Mouse (Mus musculus) cerebellum, postnatal 14 days (tissue): Measurements from ENCODE around the gene Esrp2.

ENCODE experiments used
- DNase-seq, 2 experiments: peaks; one replicate each; pipeline ENCODE4 v3.0.0; 2021; ENCODE audit warnings: mixed read lengths in 2 of 2

Gene Esrp2

GRCm38 (mm10) chr8:106146014-106146413, 9.2 kb upstream of the Esrp2 start:
- DNase-seq = no peak

GRCm38 (mm10) chr8:106145331-106145730, 8.6 kb upstream of the Esrp2 start:
- DNase-seq = no peak

DNA sequence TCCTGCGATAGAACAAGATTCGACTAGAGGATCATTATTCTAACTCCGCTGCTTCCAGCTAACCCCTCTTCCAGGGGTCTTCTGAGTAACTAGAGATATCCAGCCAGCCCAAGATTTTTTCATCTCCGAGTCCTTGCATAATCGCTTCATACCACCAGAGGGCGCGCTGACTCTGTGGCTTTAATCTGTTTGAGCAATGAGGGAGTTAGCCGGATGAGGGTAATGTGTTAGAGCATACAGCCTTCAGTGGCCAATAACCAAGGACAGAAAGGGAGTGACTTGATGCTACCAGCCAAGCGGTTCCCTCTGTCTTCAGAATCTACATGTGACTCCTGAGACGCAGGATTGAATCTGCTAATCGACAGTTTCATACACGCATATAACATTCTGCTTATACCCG, 4.0 kb upstream of the Esrp2 start:
- peak; percentile 90 to 91 for DNase-seq

DNA sequence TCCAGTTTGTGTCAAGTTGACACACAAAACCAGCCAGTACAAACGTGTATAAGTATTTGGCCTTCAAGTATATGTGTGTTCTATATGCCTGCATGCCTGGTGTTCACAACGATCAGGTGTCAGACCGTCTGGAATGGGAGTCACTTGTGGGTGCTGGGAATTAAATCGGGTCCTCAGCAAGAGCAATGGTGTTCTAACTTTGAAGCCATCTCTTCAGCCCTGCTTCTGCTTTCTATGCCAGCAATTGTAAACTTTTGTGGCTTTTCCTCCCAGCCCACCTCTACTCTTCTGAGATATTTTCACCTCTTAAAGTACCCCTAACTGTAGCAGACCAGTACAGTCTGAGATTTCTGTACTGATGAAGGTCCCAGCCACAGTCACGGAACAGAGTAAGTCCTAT, 3.4 kb upstream of the Esrp2 start:
- no peak for DNase-seq

- DNase-seq = no peak
Measured at GRCm38 (mm10) chr8:106138616-106139015, 1.8 kb upstream of the Esrp2 start.

- peak; percentile 40 to 56 for DNase-seq
Measured at GRCm38 (mm10) chr8:106137906-106138477, 1.2 kb upstream of the Esrp2 start.

GRCm38 (mm10) chr8:106137218-106137905, 588 bp upstream of the Esrp2 start:
- DNase-seq = no peak

- no peak for DNase-seq
Measured at GRCm38 (mm10) chr8:106135672-106136071, 1.1 kb downstream of the Esrp2 start.

GRCm38 (mm10) chr8:106134751-106135571, 1.8 kb downstream of the Esrp2 start:
- DNase-seq = peak in 1 of 2 experiments; percentile 59

GRCm38 (mm10) chr8:106133946-106134345, 2.8 kb downstream of the Esrp2 start:
- DNase-seq = no peak

DNA sequence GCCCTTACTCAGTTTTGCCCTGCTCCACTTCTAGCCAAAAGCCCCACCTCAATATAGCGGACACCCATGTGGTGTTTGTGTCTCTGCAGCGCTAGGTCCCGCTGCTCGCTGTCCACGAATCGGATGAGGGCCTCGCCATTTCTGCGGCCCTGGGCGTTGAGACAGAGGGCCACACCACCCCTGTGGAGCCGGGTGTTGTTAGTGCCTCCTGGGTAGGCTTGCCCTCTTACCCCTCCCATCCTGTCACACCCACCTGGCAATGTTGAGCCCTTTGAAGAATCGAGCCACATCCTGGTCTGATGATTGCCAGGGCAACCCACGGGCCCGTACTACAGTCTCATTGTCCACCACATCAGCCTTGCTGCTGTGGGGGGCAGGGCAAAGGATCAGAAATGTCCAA, 3.2 kb downstream of the Esrp2 start:
- no peak for DNase-seq

DNA sequence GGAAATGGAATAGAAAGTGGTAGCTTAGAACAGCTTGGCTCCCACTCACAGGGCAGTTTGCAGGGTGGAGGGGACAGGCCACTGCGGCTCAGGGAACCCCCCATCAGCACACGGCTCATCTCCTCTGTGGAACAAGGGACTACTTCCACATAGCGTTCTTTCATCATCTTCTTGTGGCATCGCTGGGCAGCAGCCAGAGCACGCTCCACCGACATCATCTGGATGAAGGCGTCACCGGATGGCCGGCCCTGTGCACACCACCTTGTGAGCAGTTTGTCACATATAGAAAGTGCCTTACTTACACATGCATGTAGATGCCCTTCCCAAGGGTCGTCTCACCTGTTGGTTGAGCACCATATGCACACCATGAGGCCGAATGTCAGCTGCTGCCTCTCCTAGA, 4.4 kb downstream of the Esrp2 start:
- no peak for DNase-seq

DNA sequence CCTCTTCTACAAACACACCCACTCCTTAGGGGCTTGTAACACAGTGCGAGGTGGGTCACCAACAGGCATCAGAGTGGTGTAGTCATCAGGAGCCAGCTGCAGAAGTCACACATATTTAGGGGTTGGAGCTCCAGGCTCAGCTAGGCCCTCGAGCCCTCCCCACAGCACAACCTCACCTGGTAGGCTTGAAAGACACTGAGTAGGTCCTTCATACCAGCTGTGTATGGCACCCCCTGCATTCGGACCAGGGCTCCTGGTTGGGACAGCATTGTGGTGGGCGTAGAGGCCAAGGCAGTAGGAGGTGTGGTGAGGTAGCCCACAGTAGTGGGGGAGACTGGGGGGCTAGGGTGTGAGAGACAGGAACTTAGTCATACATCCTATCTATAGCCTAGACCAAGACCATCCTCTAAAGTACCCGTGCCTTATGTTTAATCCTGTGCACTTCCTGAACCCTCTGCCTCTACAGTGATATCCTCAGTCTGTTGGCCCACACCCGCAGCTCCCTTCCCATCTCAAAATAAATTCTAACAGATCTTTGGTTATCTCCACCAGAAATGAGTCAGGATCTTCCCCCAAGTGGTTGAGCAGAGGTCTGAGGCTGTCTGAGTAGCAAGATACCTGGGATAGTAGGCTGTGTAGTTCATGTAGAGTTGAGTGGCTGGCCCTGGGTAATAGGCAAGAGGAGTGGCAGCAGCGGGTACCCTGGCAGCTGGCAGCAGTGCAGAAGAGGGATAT, 5.1 kb downstream of the Esrp2 start:
- no peak for DNase-seq

DNA sequence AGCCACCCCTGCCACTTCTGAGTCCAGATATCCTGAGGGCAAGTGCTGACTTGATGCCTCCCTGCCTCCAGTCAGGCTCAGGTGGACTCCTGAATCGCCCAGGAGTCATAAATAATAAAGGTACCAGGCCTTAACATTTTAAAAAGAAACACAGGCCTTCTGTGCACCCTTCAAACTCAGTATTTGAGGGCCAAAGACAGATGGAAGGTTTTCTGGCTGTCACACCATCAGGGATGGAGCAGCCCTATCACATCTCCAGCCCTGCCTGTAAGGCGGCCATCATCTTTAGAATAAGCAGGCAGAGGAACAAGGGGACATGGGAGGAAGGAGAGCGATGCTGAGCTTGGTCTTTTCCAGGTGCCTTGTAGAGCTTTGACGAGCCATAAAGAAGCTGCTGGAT, 5.8 kb downstream of the Esrp2 start:
- DNase-seq = no peak

- no peak for DNase-seq
Measured at GRCm38 (mm10) chr8:106130505-106130904, 6.3 kb downstream of the Esrp2 start.

DNA sequence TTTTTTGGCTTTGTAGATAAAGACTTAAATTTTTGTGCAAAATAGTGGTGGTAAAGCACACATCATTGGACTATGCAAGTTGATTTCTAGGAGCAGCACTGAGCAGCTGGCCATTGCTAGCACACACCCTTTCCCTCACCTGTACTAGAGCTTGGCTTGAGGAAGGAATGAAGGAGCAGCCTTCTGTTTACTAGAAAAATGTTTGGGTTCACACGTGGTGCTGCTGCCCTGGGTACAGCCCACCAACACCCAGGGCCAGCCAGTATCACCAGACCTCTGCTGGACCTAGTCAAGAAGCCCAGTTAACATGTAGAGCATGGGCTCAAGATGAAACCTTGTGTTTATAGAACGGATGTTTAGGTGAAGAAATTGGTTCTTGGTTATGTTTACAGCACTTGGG, 6.8 kb downstream of the Esrp2 start:
- DNase-seq = no peak

- DNase-seq = no peak
Measured at GRCm38 (mm10) chr8:106129232-106129930, 7.4 kb downstream of the Esrp2 start.

GRCm38 (mm10) chr8:106127882-106128410, 8.8 kb downstream of the Esrp2 start:
- DNase-seq = no peak

GRCm38 (mm10) chr8:106127054-106127453, 9.7 kb downstream of the Esrp2 start:
- DNase-seq = no peak

DNA sequence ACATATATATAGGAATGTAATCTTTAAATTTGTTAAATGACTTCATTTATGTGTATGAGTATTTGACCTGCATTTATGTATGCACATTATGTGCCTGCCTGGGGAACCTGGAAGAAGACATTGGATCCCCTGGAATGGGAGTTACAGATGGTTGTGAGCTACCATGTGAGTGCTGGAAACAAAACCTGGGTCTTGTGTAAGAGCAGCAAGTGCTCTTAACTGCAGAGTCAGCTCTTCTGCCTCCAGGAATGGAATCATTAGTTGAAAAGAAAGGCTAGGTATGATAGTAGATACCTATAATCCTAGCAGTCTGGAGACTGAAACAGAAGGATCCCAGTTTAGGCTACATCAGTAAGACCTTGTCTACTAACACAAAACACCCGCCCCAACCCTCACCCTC, 10.7 kb downstream of the Esrp2 start:
- DNase-seq = no peak

DNA sequence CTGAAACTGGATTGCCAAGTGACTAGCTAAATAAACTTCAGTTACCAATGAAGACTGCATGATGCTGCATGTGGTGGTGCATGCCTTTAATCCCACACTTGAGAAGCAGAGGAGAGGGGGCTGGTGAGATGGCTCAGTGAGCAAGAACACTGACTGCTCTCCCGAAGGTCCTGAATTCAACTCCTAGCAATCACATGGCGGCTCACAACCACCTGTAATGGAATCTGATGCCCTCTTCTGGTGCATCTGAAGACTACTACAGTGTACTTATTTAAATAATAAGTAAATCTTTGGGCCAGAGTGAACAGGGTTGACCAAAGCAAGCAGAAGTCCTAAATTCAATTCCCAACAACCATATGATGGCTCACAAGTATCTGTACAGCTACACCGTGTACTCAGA, 13.3 kb downstream of the Esrp2 start:
- DNase-seq = no peak

DNA sequence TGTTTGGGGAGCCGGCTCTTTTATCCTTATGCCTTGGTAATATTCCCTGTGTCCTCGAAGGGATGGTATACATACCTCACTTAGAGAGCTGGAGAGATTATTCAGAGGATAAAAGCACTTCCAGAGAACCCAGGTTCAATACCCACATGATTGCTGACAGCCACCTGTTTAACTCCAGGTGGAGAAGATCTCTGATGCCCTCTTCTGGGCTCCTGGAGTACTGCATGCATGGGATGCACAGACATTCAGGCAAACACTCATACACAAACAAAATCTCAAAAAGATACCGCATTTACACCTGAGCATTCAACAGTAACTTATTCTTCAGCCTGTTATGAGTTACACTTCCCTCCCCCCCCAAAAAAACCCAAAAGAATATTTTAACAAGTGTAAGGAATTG, 20.9 kb downstream of the Esrp2 start:
- peak in 1 of 2 experiments; percentile 72 for DNase-seq
